Mouse (Mus musculus) thymus, adult 2 months (tissue): ENCODE results near the gene Abcg8.

ENCODE experiments used
- CTCF ChIP-seq: fragments of 200-500 bp; IDR thresholded peaks from 2 replicates; pipeline ENCODE4 v1.5.1; 2012; ENCODE audit warnings: mild to moderate bottlenecking, control low read depth, low read length, moderate library complexity, borderline replicate concordance; ENCODE audit not compliant: control insufficient read depth, poor library complexity, insufficient read depth; ENCODE audit errors: extremely low read depth
- POLR2A ChIP-seq: fragments of 200-500 bp; IDR thresholded peaks from 2 replicates; pipeline ENCODE4 v1.6.1; 2012; ENCODE audit warnings: mild to moderate bottlenecking, low read length, control low read depth, moderate library complexity; ENCODE audit not compliant: control insufficient read depth, poor library complexity, insufficient read depth; ENCODE audit errors: extremely low read depth

GRCm38 (mm10) chr17:84738073-84738797, 62.1 kb downstream of the Abcg8 start:
- TF ChIP-seq CTCF (no peak), POLR2A (no peak)
